Mouse (Mus musculus): ENCODE data around the gene Dnajb4. TPM values are rescaled to one million over a fixed set of nuclear protein-coding genes. Genes with fewer than 3 reads are reported as not detected.

Dnajb4 gene
- total and polyA plus RNA-seq, 2 experiments from 2014 or later, result 39.7 to 41.5 TPM

DNA sequence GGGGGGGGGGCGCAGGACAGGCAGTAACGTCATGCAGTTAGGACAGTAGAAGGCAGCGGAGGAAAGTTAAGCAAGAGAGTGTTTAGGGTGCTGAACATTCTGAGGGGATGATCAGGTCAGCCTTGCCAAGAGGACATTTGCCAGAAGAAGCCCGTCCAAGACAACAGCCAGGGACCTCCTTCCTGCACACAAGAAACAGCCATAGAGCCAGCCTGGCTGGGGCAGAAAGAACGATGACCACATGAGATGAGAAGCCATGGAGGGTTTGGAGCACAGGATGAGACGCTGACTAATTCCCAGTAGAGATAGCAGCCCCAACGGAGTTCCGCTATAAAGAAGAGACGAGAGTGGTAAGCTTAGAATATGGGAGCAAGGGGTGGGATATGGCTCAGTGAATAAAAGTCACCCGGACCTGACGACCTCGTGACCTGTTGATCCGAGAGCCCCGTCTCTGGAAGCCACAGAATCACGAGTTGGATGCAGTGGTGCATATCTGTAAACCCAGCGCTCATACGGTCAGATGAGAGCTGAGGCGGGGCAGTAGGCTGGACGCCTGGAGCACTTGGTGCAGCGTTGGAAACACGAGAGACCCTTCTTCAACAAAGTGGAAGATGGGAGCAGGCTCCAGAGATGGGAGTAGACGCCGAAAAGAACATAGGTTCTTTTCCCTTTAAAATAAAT lies 53.1 kb downstream of the Dnajb4 start:
- H3K27ac ChIP-seq (ENCODE audit: low read depth, low read length), result no peak overlapping the region
- ATAC-seq (no peak), DNase-seq (no peak)
- no peaks in the 10 kb centered on the region for H3K27me3 ChIP-seq (ENCODE audit: insufficient read depth, low read length)
- no peak for TF ChIP-seq CTCF (IDR thresholded peaks at IDR 0.05; ENCODE audit: low read depth)
- H3K4me3 ChIP-seq (ENCODE audit: low read depth, low read length), result no peak overlapping the region
- H3K4me2 ChIP-seq (ENCODE audit: low read depth), result no peak overlapping the region
- H3K4me1 ChIP-seq (ENCODE audit: insufficient read depth), result no peaks in the 10 kb centered on the region
- 83% methylated on average over 23 of the region's 23 CpGs for WGBS
- no peaks in the 10 kb centered on the region for H3K36me3 ChIP-seq (ENCODE audit: insufficient read depth)
- H3K9ac ChIP-seq, result no peak overlapping the region
- no peaks in the 10 kb centered on the region for H3K9me3 ChIP-seq (ENCODE audit: low read length)

DNA sequence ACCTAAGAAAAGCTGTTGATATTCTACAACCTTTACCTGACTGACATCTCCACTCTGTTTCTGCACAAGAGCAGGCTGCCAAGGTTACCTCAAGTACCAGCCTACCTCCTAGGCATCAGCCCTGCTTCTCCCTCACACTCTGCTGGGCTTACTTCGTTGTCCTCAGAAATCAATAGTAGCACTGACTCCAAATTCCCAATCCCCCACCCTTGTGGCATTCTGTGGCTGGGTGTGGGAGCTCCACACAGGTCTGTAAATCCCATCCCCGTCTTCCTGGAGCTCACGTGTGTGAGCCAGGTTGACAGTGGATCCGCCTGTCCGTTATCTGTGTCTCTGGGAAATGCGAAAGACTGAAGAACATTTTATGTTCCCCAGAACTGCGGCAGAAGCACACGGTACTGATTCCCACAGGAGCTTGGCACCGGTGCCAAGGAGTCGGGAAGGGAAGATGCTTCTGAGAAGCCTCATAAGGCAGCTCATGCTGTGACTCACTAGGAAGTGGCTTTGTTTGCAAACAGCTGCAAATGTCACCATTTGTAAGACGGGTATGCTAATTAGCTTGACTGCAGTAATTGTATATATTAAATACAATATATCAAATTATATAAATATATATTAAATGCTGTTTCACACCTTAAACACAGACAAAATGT lies 54.7 kb downstream of the Dnajb4 start:
- Histone ChIP-seq H3K9me3 (ENCODE audit: low read length) (no peaks in the 10 kb centered on the region), H3K27ac (ENCODE audit: low read depth, low read length) (no peak overlapping the region), H3K4me3 (ENCODE audit: low read depth, low read length) (no peak overlapping the region), H3K4me2 (ENCODE audit: low read depth) (no peak overlapping the region), H3K27me3 (ENCODE audit: insufficient read depth, low read length) (no peaks in the 10 kb centered on the region), H3K9ac (no peak overlapping the region), H3K4me1 (ENCODE audit: insufficient read depth) (no peaks in the 10 kb centered on the region), H3K36me3 (ENCODE audit: insufficient read depth) (no peaks in the 10 kb centered on the region)
- TF ChIP-seq CTCF (IDR thresholded peaks at IDR 0.05; ENCODE audit: low read depth), result no peak
- WGBS, result 37% methylated on average over 11 of the region's 11 CpGs
- peak; percentile 82 for DNase-seq
- peak; percentile 79 for ATAC-seq

DNA sequence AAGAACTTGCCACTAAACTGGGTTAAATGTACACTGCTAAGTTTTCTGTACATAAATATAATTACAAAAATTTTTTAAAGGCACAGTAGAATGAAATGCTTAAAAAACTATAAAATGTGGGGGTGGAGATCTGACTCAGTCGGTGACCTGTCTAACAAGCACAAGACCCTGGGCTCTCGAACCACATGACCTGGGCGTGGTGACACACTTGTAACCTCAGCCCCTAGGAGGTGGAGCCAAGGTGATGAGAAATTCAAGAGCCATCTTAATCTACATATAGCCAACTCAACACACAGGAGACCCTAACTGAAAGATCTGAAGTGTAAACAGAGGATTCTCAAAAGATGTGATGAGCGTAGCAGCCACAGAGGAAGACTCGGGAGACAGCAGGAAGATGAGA lies 56.0 kb downstream of the Dnajb4 start:
- Histone ChIP-seq H3K27me3 (ENCODE audit: insufficient read depth, low read length) (no peaks in the 10 kb centered on the region), H3K27ac (ENCODE audit: low read depth, low read length) (no peak overlapping the region), H3K36me3 (ENCODE audit: insufficient read depth) (no peaks in the 10 kb centered on the region), H3K4me2 (ENCODE audit: low read depth) (no peak overlapping the region), H3K9me3 (ENCODE audit: low read length) (no peaks in the 10 kb centered on the region), H3K4me3 (ENCODE audit: low read depth, low read length) (no peak overlapping the region), H3K9ac (no peak overlapping the region), H3K4me1 (ENCODE audit: insufficient read depth) (no peaks in the 10 kb centered on the region)
- TF ChIP-seq CTCF (IDR thresholded peaks at IDR 0.05; ENCODE audit: low read depth), result no peak
- ATAC-seq (no peak), DNase-seq (no peak)
- 94% methylated on average over 5 of the region's 5 CpGs for WGBS

DNA sequence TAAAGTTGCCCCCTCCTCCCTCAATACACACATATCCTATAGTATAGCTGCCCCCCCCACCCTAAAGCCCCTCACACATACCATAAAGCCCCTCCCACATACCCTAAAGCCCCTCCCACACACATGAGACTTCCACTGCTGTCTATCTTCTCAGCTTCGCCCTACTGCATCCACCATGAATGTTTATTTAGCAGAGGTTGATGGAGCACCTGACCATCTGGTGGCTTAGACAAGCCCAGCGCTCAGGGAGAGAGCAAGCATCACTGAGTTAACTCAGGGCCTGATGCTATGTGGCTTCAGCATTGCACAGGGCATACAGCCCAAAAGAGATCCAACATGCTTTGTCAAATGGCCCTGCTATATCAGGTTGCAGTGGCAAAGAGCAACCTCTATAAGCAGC lies 57.0 kb downstream of the Dnajb4 start:
- H3K4me3 ChIP-seq (ENCODE audit: low read depth, low read length), result no peak overlapping the region
- no peaks in the 10 kb centered on the region for H3K36me3 ChIP-seq (ENCODE audit: insufficient read depth)
- H3K4me2 ChIP-seq (ENCODE audit: low read depth), result no peak overlapping the region
- no peaks in the 10 kb centered on the region for H3K27me3 ChIP-seq (ENCODE audit: insufficient read depth, low read length)
- 95% methylated on average over 2 of the region's 2 CpGs for WGBS
- no peaks in the 10 kb centered on the region for H3K4me1 ChIP-seq (ENCODE audit: insufficient read depth)
- DNase-seq (no peak), ATAC-seq (no peak)
- no peak overlapping the region for H3K9ac ChIP-seq
- H3K27ac ChIP-seq (ENCODE audit: low read depth, low read length), result no peak overlapping the region
- no peak for TF ChIP-seq CTCF (IDR thresholded peaks at IDR 0.05; ENCODE audit: low read depth)
- H3K9me3 ChIP-seq (ENCODE audit: low read length), result no peaks in the 10 kb centered on the region

DNA sequence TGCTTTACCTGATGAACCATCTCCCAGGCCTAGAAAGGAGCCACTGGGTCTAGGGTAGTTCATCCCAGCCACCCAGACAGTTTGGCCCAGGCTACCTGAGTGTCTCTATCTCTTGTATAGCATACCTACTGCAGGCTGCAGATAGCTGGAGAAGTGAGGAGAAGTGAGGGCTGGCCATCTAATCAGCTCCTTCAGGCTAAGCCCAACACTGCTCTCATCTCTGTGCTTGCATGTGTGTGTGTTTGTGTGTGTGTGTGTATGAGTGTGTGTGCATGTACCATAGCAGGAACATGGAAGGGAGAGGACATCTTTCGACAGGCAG lies 57.7 kb downstream of the Dnajb4 start:
- Histone ChIP-seq H3K4me2 (ENCODE audit: low read depth) (no peak overlapping the region), H3K4me1 (ENCODE audit: insufficient read depth) (0 out of 2 replicates have a peak, but pooled peaks cover 5% of the 10 kb centered on the region), H3K4me3 (ENCODE audit: low read depth, low read length) (no peak overlapping the region), H3K9me3 (ENCODE audit: low read length) (no peaks in the 10 kb centered on the region), H3K27ac (ENCODE audit: low read depth, low read length) (no peak overlapping the region), H3K36me3 (ENCODE audit: insufficient read depth) (no peaks in the 10 kb centered on the region), H3K27me3 (ENCODE audit: insufficient read depth, low read length) (no peaks in the 10 kb centered on the region), H3K9ac (no peak overlapping the region)
- ATAC-seq (no peak), DNase-seq (no peak)
- no peak for TF ChIP-seq CTCF (IDR thresholded peaks at IDR 0.05; ENCODE audit: low read depth)
- WGBS, result 89% methylated on average over 1 of the region's 1 CpGs

DNA sequence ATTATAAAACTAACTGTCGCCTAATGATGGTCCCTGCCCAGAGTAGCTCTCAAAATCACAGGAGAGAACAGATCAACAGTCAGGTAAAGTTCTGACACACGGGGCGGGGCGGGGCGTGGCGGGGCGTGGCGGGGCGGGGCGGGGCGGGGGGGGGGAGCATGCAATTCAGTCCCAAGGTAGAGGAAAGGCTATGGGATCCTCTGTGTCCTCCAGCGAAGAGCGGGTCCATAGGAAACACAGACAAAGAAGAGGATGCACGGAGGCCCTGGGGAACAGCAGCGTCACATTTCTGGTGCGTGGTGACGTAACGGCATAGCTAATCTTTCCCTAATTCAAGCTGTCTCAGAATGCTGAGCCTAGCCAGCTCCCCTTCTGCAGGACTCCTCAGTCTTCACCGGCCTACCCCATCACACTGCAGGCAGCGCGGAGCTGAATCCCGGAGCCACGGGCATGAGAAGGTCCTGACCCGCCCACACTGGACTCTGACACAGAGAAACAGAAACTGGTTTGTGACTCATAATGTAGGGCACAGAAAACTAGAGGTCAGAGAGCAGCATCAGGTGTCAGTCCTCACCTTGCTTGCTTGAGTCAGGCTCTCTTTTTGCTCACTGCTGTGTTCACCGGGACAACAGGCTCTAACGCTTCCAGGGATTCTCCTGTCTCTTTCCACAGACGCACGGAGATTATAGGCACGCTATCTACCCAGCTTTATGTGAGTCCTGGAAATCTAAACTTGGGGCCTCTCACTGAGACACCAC lies 58.2 kb downstream of the Dnajb4 start:
- DNase-seq (no peak), ATAC-seq (peak; percentile 42; the same call in 1 of the 2 replicates)
- no peak overlapping the region for H3K9ac ChIP-seq
- H3K27ac ChIP-seq (ENCODE audit: low read depth, low read length), result no peak overlapping the region
- H3K4me2 ChIP-seq (ENCODE audit: low read depth), result peak overlapping the region; percentile 31
- H3K9me3 ChIP-seq (ENCODE audit: low read length), result no peaks in the 10 kb centered on the region
- H3K4me3 ChIP-seq (ENCODE audit: low read depth, low read length), result peak overlapping the region; percentile 12; the same call in 1 of the 2 replicates
- H3K36me3 ChIP-seq (ENCODE audit: insufficient read depth), result no peaks in the 10 kb centered on the region
- H3K4me1 ChIP-seq (ENCODE audit: insufficient read depth), result 0 out of 2 replicates have a peak, but pooled peaks cover 5% of the 10 kb centered on the region
- WGBS, result 63% methylated on average over 26 of the region's 29 CpGs
- no peak for TF ChIP-seq CTCF (IDR thresholded peaks at IDR 0.05; ENCODE audit: low read depth)
- no peaks in the 10 kb centered on the region for H3K27me3 ChIP-seq (ENCODE audit: insufficient read depth, low read length)

DNA sequence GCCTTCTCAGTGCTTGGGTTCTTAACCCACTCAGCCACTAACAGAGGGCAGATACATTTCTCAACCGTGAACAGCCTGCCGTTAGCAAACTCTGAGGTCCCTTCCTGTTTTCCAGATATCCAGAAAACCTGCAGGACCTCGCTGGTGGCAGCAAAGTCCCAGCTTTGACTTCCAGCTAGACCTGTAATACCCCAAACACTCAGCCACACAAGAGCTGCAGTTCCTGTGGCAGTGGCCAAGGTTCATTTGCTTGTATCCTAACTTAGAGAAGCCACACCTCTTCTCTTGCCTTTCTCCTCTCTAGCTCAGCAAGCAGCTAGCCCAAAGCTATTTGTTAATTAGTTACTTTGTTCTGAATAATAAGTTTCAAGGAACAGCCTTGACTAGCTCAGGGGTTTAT lies 60.2 kb downstream of the Dnajb4 start:
- Histone ChIP-seq H3K36me3 (ENCODE audit: insufficient read depth) (no peaks in the 10 kb centered on the region), H3K4me3 (ENCODE audit: low read depth, low read length) (no peak overlapping the region), H3K9me3 (ENCODE audit: low read length) (no peaks in the 10 kb centered on the region), H3K9ac (no peak overlapping the region), H3K4me1 (ENCODE audit: insufficient read depth) (0 out of 2 replicates have a peak, but pooled peaks cover 5% of the 10 kb centered on the region), H3K27ac (ENCODE audit: low read depth, low read length) (no peak overlapping the region), H3K27me3 (ENCODE audit: insufficient read depth, low read length) (no peaks in the 10 kb centered on the region), H3K4me2 (ENCODE audit: low read depth) (no peak overlapping the region)
- no peak for TF ChIP-seq CTCF (IDR thresholded peaks at IDR 0.05; ENCODE audit: low read depth)
- 67% methylated on average over 3 of the region's 3 CpGs for WGBS
- DNase-seq, result no peak
- no peak for ATAC-seq
